Mouse (Mus musculus): ENCODE results near the gene Maml1. TPM values are rescaled to one million over a fixed set of nuclear protein-coding genes. Genes with fewer than 3 reads are reported as not detected.

Maml1 gene
- polyA plus RNA-seq, 1 experiment, result 12.6 TPM

- Histone ChIP-seq H3K27ac (ENCODE audit: insufficient read depth, low read depth, low read length) (no peak overlapping the region), H3K4me1 (ENCODE audit: control insufficient read depth, insufficient read depth, insufficient read length, low read length) (peaks cover 5% of the 10 kb centered on the region; the same call in 1 of the 2 replicates), H3K27me3 (ENCODE audit: control insufficient read depth, insufficient read depth, low read length) (no peaks in the 10 kb centered on the region), H3K36me3 (ENCODE audit: control insufficient read depth, insufficient read depth, low read length) (peaks cover 53% of the 10 kb centered on the region), H3K4me3 (ENCODE audit: low read depth, low read length) (no peak overlapping the region)
- TF ChIP-seq POLR2A (IDR thresholded peaks at IDR 0.05; ENCODE audit: low read depth, low read length), result no peak
- TF ChIP-seq CTCF (IDR thresholded peaks at IDR 0.05; ENCODE audit: extremely low read depth, insufficient read length, insufficient replicate concordance, low read depth, low read length), result no peak
- 95% methylated on average over 14 of the region's 14 CpGs for WGBS
Measured at GRCm38 (mm10) chr11:50207344-50207743, 84.8 kb downstream of the Maml1 start.

- 58% methylated on average over 2 of the region's 2 CpGs for WGBS
- Histone ChIP-seq H3K27me3 (ENCODE audit: control insufficient read depth, insufficient read depth, low read length) (no peaks in the 10 kb centered on the region), H3K4me3 (ENCODE audit: low read depth, low read length) (no peak overlapping the region), H3K36me3 (ENCODE audit: control insufficient read depth, insufficient read depth, low read length) (peaks cover 66% of the 10 kb centered on the region), H3K4me1 (ENCODE audit: control insufficient read depth, insufficient read depth, insufficient read length, low read length) (no peaks in the 10 kb centered on the region), H3K27ac (ENCODE audit: insufficient read depth, low read depth, low read length) (no peak overlapping the region)
- TF ChIP-seq POLR2A (IDR thresholded peaks at IDR 0.05; ENCODE audit: low read depth, low read length), result no peak
- no peak for TF ChIP-seq CTCF (IDR thresholded peaks at IDR 0.05; ENCODE audit: extremely low read depth, insufficient read length, insufficient replicate concordance, low read depth, low read length)
Measured at GRCm38 (mm10) chr11:50206037-50206436, 86.1 kb downstream of the Maml1 start.

Other genes starting within 250 kb of the Maml1 start
- gene Tbc1d9b, start 160.9 kb downstream of the Maml1 start, polyA plus RNA-seq (2012; rRNA removed), result 19.3 and 31.5 TPM in 2 replicates
- gene Mrnip, start 117.9 kb downstream of the Maml1 start, polyA plus RNA-seq (2012; rRNA removed), result 0.95 and 3.8 TPM in 2 replicates
- gene Sqstm1, start 81.5 kb downstream of the Maml1 start, polyA plus RNA-seq (2012; rRNA removed), result 89.1 and 171 TPM in 2 replicates
- 116 and 171 TPM in 2 replicates for gene Mgat4b, start 81.4 kb downstream of the Maml1 start, polyA plus RNA-seq (2012; rRNA removed)
- gene Ltc4s, start 53.7 kb downstream of the Maml1 start, polyA plus RNA-seq (2012; rRNA removed), result 44.3 and 51.3 TPM in 2 replicates
- 12.0 and 31.9 TPM in 2 replicates for gene Canx, start 33.4 kb upstream of the Maml1 start, polyA plus RNA-seq (2012; rRNA removed)
- 0.15 and 0.51 TPM in 2 replicates for gene Cby3, start 62.2 kb upstream of the Maml1 start, polyA plus RNA-seq (2012; rRNA removed)
- gene Hnrnph1, start 84.7 kb upstream of the Maml1 start, polyA plus RNA-seq (2012; rRNA removed), result 5.9 and 11.5 TPM in 2 replicates
- gene Rufy1, start 138.8 kb upstream of the Maml1 start, polyA plus RNA-seq (2012; rRNA removed), result 8.0 and 15.8 TPM in 2 replicates

Measured in small intestine, adult 2 months (tissue).